Mouse (Mus musculus) kidney, postnatal 4 days (tissue): ENCODE data around the gene Gm3106.
"Not testable (repeated sequence)": the region's sequence is repeated elsewhere in the genome, so short reads cannot be mapped to it uniquely, and the experiment has no call there.

ENCODE experiments used
- DNase-seq, 2 experiments: peaks; one replicate each; pipeline ENCODE4 v3.0.0; 2021; ENCODE audit warnings: mixed read lengths in 2 of 2

The Gm3106 gene

DNA sequence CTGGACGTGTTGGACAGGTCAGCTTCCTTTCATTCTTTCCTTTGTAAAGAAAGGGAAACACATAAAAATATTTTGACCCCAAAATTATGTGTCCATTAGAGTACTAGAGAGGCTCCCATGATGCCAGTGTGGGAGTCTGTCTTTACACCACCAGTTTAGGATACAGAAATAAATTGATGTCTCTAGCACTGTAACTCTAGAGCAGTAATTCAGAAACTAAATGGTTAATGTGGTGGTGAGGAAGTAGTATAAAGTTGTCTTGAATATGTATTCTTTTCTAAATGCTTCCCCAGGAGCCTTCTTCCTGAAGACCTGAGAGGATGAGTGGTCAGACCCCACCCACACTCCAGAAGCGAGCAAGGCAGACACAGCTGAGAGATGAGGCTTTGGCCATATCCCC is at the start of gene Gm3106:
Gm3106 (plus strand) TSS at position 301 of the 400 bp plus-strand sequence.
- DNase-seq = not testable (repeated sequence)
